Mouse (Mus musculus): ENCODE results near the gene Slc6a14. TPM values are rescaled to one million over a fixed set of nuclear protein-coding genes. Genes with fewer than 3 reads are reported as not detected.

The Slc6a14 gene
- polyA plus RNA-seq (2017; shearing (Covaris generic)), result not detected

DNA sequence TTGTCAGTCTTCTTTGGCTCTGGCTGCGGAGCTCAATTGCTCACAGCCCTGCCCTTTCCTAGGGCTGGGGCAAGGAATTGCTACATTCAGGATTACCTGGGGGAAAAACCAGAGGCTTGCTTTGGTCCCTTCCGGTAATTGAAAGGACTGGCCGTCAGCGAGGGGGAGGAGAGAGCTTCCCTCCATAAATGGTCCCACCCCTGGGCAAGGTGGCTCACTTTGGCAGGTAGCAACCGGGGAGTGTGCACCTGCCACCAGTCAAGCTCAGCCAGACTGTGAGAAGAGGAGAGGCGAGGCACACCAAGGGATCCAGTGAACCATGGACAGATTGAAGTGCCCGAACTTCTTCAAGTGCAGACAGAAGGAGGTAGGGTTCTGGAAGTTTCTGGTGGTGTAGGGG lies at the start of gene Slc6a14:
Gene Slc6a14 (plus strand): TSS at position 68 of the 400 bp plus-strand sequence.

GRCm38 (mm10) chrX:21744997-21745396 lies 30.3 kb downstream of the Slc6a14 start, which contains the start of gene Gm28269:
Gene Gm28269, minus strand, starts transcription at chrX:21745097.

Other genes with a start within 250 kb of the Slc6a14 start
- gene Agtr2, start 230.4 kb upstream of the Slc6a14 start, polyA plus RNA-seq (2017; shearing (Covaris generic)), result not detected
- gene Gm28269, start 30.2 kb downstream of the Slc6a14 start, polyA plus RNA-seq (2017; shearing (Covaris generic)), result not detected